Mouse (Mus musculus) cerebellum, adult 2 months (tissue): ENCODE data around the gene Flad1.

ENCODE experiments used
- CTCF ChIP-seq: fragments of 200-500 bp; IDR thresholded peaks from 2 replicates; pipeline ENCODE4 v1.5.1; 2011; ENCODE audit warnings: low read depth, mild to moderate bottlenecking, control low read depth, low read length, moderate library complexity, borderline replicate concordance; ENCODE audit not compliant: insufficient read depth
- POLR2A ChIP-seq: fragments of 200-500 bp; IDR thresholded peaks from 2 replicates; pipeline ENCODE4 v1.6.1; 2011; ENCODE audit warnings: low read length, control low read depth, borderline replicate concordance; ENCODE audit not compliant: insufficient read depth

DNA sequence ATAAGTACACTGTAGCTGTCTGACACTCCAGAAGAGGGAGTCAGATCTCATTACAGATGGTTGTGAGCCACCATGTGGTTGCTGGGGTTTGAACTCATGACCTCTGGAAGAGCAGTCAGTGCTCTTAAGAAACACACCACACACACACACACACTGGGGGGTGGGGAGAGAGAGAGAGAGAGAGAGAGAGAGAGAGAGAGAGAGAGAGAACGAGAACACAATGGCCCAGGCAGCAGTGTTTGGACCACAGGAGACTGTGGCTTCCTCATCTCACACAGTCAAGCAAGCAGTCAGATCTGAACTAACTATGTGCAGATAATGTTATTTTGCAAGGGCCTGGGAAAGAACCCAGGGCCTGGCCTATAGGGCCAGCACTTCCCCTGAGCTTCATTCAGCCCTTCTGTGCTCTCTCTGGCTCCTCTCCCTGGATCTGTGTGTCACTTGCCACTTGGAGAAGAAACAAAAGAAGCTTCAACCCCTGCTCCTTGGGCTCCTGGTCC is 44.2 kb upstream of the Flad1 start:
- no peak for TF ChIP-seq CTCF
- no peak for TF ChIP-seq POLR2A
